7 mouse cellular contexts compared by ENCODE assay signal in the genomic region with DNA sequence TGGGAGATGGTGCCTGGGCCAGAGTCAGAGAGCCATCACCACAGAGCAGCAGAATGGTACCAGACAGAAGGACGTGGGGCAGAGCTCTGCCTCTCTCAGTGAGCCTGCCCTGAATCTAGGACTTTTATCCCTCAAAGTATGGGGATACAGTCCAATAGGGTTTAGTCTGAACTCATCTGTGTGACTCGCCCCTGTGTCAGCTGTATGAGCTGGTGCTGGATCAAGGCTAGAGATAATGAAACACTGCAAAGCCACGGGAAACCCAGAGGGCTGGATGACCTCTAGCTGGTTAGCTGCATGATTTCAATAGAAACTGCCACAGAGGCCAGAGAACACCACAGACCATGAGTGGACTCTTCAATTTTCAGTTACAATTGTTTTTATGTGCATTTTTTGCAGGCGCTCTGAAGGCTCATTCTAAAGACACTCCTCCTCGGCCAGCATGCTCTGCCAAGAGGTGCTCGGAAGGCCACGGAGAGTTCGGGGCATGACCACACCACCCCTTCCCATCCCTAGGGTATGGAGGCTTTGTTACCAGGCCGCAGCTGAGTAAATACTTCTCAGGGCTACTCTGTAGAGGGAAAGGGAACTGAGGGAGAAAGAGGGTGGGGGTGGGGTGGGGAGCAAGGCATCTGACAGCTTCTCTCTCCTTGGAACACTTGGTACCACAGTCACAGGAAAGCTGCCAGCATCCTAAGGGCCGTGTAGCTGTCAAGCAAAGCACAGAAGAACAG. TPM values are rescaled to one million over a fixed set of nuclear protein-coding genes. Genes with fewer than 3 reads are reported as not detected.
DNase-seq lines count a peak whose midpoint lies in the region; ATAC-seq lines count a peak whose summit lies in the region.

No protein-coding gene starts in this region.

- peak; percentile 31 for DNase-seq in ovary, adult 18-20 months (ENCODE audit: low spot score)
- DNase-seq in ovary, postnatal 36 days (ENCODE audit: low spot score) = no peak
- DNase-seq in embryonic facial prominence, embryonic 14.5 days (ENCODE audit: low spot score) = no peak
- peak; percentile 56 for DNase-seq in lung, postnatal 14 days
- DNase-seq in c-Kit-positive CD71-positive TER-119-positive erythroid progenitor cells, embryonic 14.5 days (ENCODE audit: low spot score) = no peak
- no peak for DNase-seq in urinary bladder, postnatal 25 days (ENCODE audit: low spot score)
- no peak for DNase-seq in heart, postnatal 4 days

- H3K36me3 ChIP-seq in embryonic facial prominence, embryonic 14.5 days (ENCODE audit: control insufficient read depth, insufficient read depth, low read length) = no peaks in the 10 kb centered on the region

- no peaks in the 10 kb centered on the region for H3K9me3 ChIP-seq in embryonic facial prominence, embryonic 14.5 days (ENCODE audit: control insufficient read depth, low read length)

- no peak overlapping the region for H3K4me3 ChIP-seq in embryonic facial prominence, embryonic 14.5 days (ENCODE audit: low read depth, low read length)

- no peak overlapping the region for H3K9ac ChIP-seq in embryonic facial prominence, embryonic 14.5 days (ENCODE audit: low read depth, low read length)

- 45% methylated on average over 10 of the region's 10 CpGs for WGBS in embryonic facial prominence, embryonic 14.5 days

- no peak overlapping the region for H3K27ac ChIP-seq in embryonic facial prominence, embryonic 14.5 days (replicated peaks; ENCODE audit: low read depth, low read length)

- H3K4me2 ChIP-seq in embryonic facial prominence, embryonic 14.5 days (ENCODE audit: low read depth, low read length) = no peak overlapping the region

- ATAC-seq in embryonic facial prominence, embryonic 14.5 days (ENCODE audit: low read depth) = 0 out of 2 replicates have a peak, but pooled peaks have one; percentile 35

- no peaks in the 10 kb centered on the region for H3K27me3 ChIP-seq in embryonic facial prominence, embryonic 14.5 days (replicated peaks; ENCODE audit: control insufficient read depth, insufficient read depth, low read length)

- H3K4me1 ChIP-seq in embryonic facial prominence, embryonic 14.5 days (ENCODE audit: control insufficient read depth, insufficient read depth, low read length) = no peaks in the 10 kb centered on the region

RNA-seq across cellular contexts. Expression of a gene that starts 48.0 kb away (rescaled TPM):
- polyA plus RNA-seq in embryonic facial prominence, embryonic 14.5 days (2014; fragmentation: Nextera tagmentation; extraction: Ambion mirVana) = 68.1 and 79.3 TPM in 2 replicates
- 10 to 100 TPM; 64.1 to 67.4 TPM for total RNA-seq in heart, postnatal 4 days (2021)

RNA-seq across cellular contexts. Expression of a gene that starts 57.0 kb away (rescaled TPM):
- polyA plus RNA-seq in embryonic facial prominence, embryonic 14.5 days (2014; fragmentation: Nextera tagmentation; extraction: Ambion mirVana) = 59.9 and 64.3 TPM in 2 replicates
- total RNA-seq in heart, postnatal 4 days (2021) = 10 to 100 TPM; 90.5 to 99.5 TPM

Comparison
In these comparisons a context has a peak if more than half of its experiments do, and no peak if none do; other contexts are left out.
1. DNase-seq: peak in ovary, adult 18-20 months (single experiment) and lung, postnatal 14 days (single experiment); none in ovary, postnatal 36 days (single experiment), embryonic facial prominence, embryonic 14.5 days (single experiment), c-Kit-positive CD71-positive TER-119-positive erythroid progenitor cells, embryonic 14.5 days (single experiment), urinary bladder, postnatal 25 days (single experiment) and heart, postnatal 4 days (single experiment).